Mouse (Mus musculus): Measurements from ENCODE around the gene Ncoa1.
"Not testable (repeated sequence)": the region's sequence is repeated elsewhere in the genome, so short reads cannot be mapped to it uniquely, and the experiment has no call there.

Gene Ncoa1

DNA sequence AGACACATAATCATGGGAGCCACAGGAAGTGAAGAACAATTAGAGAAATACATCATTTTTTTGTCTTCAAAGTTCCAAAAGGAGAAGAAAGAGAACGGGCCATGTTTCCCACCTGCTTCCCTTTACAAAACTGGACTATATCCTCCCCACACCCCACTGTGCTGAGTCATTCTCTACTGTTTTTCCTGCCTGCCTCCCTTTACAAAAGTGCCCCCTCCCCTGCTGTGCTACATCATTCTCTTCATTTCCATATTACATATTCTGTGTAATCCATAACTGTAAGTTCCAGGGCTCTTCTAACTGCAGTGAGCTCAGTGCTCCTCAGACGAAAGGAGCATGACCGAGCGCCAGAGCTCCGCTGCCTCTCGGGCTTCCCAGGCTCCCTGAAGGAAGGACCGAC lies 80.8 kb downstream of the Ncoa1 start:
- no peak for DNase-seq (ENCODE audit: extremely low spot score, low spot score)

DNA sequence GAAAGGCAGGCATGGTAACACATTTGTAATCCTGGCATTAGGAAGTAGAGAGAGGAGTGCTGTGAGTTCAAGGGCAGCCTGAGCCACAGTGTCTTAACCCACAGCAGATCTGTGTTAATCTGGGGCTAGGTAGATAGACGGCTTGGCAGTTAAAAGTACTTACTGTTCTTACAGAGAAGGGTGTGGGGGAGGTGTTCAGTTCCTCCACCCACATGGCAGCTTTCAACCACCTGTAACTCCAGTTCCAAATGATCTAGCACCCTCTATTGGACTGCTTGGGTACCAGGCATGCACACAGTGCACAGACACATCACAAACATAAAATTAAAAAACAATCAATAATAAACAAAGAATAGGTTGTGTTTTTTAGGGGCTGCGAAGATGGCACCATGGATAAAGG lies 84.4 kb downstream of the Ncoa1 start:
- DNase-seq (ENCODE audit: extremely low spot score, low spot score): no peak

DNA sequence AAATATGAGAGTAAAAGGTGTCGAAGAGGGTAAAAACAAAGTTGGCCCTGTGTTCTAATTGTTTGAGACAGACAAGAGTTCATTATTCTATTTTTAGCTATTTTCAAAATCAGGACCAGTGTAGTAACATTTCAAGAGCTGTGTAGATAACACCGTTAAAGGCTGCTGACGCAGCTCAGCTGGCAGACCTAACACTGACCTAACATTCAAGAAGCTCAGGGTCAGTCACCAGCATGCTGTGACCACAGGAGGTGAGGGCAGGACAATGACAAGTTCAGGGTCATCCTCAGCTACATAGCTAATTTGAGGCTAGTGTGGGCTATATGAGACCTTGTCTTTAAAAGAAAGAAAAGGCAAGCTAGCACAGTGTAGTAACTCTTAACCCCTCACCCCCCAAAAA lies 84.9 kb downstream of the Ncoa1 start:
- no peak for DNase-seq (ENCODE audit: extremely low spot score, low spot score)

DNA sequence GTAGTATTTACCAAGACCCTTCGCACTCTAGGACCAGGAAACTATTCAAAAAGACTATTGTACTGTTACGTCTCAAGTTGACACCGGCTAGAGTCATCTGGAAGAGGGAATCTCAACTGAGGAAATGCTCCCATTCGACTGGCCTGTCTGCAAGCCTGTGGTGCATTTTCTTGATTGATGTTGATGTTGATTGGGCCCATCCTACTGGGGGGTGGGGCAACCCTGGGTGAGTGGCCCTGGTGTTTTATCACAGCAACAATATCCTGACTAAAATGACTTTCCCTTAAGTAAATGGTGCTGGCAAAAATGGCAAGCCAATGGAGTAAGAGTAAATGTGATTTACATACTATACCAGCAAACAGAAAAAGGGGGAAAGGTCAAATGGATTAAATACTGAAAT lies 85.7 kb downstream of the Ncoa1 start:
- no peak for DNase-seq (ENCODE audit: extremely low spot score, low spot score)

DNA sequence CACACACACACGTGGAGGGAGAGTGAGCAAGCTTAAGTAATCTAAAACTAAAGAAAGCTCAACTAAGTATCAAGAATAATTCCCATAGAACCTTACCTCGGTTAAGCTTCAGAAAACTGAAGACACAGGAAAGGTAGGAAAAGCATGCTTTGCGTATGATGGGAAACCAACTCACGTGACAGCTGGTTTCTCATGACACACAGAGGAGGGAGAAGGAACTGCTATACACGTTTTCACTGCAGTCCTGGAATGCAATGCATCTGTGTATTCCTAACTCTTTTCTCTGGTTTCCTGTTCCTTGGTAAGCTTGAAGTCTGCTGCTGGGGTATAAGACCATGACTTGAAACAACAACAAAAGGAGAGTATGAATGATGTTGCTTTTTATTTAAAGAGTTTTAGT lies 86.3 kb downstream of the Ncoa1 start:
- DNase-seq (ENCODE audit: extremely low spot score, low spot score): no peak

DNA sequence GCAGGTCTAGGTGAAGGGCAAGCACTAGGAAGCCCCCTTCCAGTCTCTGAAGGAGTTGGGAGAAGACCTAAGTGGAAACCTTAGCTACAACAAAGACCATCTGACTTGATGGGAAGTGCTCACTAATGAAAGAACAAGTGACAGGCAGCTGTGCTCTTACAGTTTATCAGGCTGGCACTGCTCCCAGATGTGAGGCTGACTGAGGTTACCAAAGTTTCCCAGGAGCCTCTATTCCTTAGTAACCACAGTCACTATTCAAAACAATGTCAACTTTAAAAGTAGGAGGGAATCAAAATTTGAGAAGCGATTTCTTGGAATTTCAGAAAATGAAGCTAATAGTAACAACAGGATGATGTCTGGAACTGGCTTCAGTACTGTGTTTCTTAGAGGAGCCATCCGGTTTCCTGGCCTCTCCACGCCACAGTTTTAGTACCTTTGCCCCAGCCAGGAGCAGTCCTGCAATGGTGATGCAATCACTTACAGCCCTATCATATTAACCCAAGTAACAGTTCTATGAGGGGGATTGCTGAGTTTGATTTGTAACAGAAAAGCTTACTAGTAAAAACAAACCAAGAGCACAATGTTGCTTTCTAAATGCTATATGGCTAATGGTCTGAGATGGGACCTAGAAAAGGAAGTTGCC lies 90.8 kb downstream of the Ncoa1 start:
- no peak for DNase-seq (ENCODE audit: extremely low spot score, low spot score)

DNA sequence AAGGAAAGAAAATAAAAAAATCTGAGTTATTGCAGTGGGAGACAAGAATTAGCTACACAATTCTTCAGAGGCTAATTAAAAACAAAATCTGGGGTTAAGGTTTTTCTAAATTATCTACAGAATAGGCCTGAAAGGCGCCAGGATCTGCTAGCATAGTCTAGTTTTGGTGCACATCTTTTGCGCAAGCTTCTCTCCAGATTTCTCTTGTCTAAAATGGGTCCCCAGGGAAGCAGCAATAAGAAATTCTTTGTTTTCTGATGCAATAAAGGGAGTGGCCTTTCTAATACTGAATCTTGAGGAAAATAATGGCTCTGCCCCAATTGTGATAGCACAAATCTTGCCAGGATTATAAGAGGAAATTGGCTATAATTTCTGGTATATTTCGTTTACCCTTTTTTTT lies 93.9 kb downstream of the Ncoa1 start:
- DNase-seq (ENCODE audit: extremely low spot score, low spot score): no peak

DNA sequence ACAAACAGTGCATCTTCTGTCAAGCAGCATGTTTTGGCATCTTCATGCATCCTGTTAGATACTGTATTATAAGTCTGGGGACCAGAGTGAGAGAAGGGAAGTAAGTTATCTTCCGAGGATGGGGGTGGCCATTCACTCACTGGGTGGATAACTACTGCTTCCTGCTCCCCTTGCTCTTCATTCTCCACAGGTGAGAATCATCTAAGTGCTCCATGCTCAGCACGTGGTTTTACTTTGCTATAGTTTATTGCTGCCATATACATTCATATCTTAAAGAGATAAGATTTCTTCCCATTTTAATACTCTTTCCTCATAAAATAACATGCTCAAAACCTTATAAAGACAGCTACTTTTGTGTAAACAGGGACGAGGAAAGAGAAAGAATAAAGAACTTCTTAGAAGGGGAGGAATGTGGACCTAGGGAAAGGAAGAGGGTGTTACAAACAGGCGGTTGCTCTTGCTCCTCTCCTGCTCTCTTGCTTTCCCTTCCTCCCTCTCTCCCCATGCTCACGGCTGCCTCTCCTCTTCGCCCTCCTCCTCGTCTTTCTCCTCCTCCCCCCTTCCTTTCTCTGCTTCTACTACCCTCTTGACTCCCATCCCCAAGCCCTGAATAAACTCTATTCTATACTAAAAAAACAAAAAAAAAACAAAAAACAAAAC lies 97.6 kb downstream of the Ncoa1 start:
- no peak for DNase-seq (ENCODE audit: extremely low spot score, low spot score)

DNA sequence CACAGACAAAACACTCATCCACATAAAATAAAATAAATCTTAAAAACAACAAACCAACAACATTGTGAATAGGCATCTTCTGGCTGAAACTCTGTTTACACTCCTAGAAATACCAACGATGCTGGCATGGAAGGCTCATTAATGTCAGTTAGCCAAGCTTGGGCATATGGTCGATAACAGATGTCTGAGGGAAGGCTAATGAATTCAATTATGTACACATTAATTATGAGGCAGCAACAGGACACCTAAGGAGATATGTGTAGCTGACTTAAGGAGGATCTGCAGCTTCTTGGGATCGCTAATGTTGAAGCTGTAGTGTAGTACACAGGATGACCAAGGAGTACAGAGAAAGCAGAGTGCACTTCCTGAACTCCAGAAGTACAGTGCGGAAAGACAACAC lies 100.5 kb downstream of the Ncoa1 start:
- DNase-seq (ENCODE audit: extremely low spot score, low spot score): no peak

DNA sequence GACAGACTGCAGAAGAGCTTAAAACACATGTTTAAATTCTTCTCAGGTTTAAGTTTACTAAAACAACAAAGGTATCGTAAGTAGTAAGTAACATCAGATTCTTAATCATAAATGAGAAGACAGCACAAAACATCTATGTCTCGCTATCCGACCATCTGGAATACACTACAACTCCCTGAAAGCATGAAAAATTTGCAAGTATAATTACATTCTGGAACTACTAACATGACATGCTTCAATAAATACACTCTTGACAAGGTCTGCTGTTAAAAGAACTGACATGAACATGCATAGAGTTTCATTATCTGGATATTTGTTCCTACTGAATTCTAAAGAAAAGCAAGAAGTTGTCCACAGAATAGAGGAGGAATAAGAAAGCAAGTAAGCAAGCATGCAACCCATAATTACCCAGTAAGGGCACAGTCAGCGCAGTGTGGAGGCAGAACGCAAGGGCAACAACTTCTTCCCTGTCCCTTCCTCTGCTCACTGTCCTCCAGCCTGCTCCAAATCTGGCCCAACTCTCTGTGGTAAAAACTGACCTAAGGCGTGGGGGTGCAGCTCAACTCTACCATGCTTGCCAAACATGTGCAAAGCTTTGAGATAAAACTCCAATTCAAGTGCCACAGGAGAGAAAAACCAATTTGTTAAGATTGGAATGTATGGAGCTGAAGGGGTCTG lies 102.0 kb downstream of the Ncoa1 start:
- DNase-seq (ENCODE audit: extremely low spot score, low spot score): no peak

DNA sequence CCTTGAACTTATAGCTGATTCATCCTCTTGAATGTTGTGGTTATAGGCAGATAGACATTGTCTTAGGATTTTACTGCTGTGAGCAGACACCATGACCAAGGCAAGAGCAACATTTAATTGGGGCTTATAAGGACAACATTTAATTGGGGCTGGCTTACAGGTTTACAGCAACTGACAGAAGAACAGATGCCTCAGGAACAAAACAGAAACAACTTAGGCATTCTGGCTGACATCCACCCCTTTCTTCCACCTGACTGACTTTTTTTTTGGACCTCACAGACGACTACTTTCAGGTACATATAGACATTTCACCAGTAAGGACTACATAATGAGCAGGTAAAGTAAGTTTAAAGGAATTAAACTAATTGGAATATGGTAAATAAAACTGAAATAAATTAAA lies 105.6 kb downstream of the Ncoa1 start:
- no peak for DNase-seq (ENCODE audit: extremely low spot score, low spot score)

DNA sequence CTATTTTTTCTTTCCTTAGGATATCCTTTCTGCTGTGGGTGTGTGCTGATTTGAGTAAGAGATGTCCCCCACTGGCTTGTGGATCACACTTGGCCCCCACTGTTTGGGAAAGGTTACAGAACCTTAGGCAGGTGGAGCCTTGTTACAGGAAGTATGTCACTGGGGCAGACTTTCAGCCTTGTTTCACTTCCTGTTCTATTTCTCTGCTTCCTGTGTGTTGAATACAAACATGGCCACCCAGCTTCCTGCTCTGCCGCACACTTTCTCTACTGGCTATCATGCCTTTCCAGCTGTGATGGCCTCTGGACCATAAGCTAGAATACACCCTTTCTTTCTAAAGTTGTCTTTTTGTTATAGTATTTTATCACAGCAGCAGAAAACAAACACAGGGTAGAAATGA lies 111.0 kb downstream of the Ncoa1 start:
- no peak for DNase-seq (ENCODE audit: extremely low spot score, low spot score)

DNA sequence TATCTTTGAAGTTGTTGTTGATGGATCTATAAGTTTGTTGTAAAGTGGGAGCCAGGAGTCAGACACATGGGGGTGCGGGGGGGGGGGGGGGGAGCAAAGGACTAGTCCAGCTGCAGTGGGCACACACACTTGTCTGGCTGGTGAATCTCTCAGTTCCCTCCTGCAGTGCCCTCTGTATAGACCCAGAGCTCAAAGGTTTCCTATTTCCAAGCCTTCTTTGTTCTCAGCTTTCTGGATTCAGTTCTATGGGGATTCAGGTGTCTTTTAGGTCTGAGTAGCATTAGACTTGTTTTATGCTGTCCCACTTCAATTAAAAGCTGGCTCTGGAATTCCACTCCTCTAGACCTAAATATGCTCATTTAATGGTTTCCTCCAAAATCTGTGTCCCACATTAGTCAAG lies 117.5 kb downstream of the Ncoa1 start:
- DNase-seq (ENCODE audit: extremely low spot score, low spot score): no peak

DNA sequence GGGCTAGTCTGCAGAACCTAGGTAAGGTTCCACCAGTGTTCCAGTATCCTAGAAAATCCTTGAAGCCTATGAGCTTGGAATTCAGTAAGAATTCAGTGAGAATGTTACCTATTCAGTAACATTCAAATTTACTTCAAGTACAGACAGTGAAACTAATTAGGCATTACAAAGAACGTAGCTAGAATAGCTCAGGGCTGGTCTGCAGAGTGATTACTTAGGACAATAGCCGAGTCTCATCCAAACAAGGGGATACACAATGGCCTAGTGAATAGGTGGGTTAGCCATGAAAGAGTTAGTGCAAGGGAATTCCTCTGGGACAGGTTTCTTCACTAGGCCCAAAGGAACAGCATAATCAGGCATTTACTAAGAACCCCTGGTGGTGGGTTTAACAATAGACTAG lies 118.3 kb downstream of the Ncoa1 start:
- DNase-seq (ENCODE audit: extremely low spot score, low spot score): not testable (repeated sequence)

DNA sequence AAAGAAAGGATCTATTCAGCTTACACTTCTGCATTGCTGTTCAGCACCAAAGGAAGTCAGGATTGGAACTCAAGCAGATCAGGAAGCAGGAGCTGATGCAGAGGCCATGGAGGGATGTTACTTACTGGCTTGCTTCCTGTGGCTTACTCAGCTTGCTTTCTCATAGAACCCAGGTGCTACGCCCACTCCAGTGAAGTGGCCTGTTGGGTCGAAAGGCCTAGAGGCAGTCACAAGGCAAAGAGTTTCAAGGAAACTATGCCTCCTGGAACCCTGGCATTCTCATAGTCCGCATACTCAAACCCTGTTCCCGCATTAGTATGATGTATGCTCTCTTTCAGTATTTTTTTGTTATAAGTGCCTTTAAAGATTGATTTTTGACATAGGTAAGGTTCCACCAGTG lies 118.9 kb downstream of the Ncoa1 start:
- no peak for DNase-seq (ENCODE audit: extremely low spot score, low spot score)

DNA sequence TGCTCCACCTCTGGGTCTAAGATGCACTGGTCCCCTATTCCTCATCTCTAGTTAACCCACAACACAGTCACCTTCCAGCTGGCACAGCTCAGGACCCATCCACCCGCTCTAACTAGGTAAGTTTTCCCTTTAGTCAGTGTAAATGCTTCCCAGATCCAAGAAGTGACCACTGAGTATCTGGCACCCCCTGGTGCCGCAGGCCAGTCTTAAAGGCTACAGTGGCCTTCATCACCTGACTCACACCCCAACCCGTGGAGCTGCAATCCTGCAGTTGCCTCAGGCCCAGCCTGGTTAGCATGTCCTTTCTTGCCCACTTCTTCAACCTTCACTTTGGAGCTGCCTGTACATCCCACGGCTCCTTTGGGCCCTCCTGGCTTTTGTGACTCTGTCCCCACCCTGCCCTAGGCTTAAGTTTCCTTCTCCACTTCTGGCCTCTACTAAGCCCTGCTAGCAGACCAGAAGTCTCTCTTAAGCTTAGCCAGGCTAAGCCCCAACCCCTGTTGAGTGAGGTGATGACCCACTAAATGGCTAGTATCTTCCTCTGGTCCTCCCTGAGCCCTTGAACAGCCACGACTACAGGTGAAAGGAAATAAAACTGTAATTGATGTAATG lies 120.0 kb downstream of the Ncoa1 start:
- no peak for DNase-seq (ENCODE audit: extremely low spot score, low spot score)

DNA sequence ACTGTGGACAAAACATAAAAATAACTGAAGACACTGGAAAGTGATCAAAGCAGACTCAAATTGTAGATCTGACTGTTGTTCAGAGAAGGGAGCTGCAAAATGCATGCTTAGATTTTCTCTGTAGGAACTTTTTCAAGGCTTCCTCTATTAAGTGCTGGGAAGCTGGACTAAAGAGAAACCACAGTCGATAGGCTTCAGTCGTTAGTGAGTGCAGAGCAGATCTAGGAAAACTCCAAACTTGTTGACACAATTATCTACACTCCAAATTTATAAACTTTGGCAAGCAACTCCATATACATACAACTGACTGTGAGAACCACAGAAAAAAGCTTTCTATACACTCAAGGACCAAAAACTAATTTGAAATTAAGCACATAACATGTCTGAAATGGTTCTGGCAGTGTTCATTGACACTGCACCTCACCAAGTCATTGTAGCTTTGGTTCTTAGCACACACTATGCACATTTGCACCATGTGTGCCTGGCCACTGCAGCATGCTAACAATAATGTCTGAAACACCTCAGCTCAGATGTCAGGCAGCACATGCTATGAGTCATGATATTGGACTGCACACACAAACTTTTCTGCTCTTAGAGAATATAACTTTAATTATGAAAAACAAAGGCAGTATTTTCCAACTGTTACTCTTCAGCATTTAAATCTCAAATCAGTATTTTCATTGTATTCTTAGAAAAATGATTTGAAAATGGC lies 121.8 kb downstream of the Ncoa1 start:
- DNase-seq (ENCODE audit: extremely low spot score, low spot score): no peak

DNA sequence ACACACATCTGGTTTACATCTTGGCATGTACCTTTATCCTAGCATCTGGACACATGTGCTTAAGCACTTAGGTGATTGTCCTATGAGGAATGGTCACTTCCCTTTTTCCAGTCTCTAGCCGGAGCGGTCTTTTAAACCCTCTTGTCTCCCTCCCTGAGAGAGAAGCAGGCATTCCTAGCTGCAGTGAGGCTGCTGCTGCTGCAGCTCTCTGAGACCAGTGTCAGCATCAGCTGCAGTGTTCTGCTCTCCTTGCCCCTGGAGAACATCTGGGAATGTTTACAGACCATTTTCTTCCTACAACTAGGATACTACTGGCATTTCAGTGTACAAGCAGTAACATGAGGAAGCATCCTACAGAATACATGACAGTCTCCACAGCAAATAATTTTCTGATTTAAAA lies 133.8 kb downstream of the Ncoa1 start:
- DNase-seq (ENCODE audit: extremely low spot score, low spot score): no peak

DNA sequence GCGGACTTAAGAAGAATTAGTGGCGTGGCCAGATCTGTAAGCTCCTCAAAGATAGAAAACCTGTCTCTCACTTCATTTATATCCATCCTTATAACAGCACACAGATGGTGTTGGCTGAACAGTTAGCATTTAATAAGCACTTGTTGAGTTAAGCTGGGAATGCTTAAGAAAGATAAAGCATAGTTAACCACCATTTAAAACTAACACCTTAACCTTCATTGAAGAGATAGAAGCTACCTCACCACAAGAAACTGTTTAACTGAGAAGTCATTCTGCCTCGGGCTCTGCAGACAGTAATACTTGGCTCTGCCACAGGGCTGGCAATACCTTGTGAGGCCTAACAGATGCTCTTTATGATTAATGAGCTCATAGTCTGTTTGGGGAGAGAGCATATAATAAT lies 134.9 kb downstream of the Ncoa1 start:
- no peak for DNase-seq (ENCODE audit: extremely low spot score, low spot score)

DNA sequence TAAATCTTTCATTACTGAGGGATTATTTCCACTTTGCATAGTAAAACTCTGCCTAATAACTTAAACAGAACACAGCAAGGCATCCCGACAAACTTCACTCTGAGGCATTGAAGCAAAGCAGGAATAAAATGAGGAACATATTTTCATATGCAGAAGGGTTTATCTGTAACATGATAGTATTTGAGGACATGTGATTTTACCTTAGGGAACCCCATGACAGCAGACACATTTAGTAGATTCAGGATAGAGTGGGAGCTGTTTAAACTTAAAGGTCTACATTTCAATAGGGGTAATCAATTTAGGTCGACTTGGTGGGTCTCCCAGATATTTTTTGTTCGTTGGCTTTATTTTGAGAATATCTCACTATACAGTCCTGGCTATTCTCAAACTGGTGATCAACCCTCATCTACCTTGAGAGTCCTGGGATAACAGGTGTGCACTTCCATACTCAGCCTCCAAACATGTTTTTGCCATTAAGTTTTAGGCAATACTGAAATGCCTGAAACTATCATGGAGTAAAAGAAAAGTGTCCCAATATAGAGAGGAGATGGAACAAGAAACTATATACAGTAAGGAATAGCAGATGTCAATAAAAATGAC lies 136.6 kb downstream of the Ncoa1 start:
- no peak for DNase-seq (ENCODE audit: extremely low spot score, low spot score)

DNA sequence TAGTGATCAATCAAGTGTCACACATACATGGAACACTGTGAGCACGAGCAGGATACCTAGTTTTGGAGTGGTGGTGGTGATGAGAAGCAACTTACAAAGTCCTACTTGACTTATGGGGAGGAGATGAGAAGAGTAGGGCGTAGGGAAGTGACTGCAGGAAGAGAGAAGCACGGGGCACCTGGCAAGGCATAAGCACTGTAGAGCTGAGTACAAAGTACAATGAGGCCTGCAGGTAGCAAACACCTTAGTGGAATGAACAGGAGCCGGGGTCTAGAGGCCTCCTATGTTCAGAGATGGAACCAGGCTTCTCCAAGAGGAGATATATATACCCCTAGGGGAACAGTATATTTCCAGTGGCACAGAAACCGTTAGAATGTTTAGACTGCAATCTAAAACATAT lies 153.4 kb downstream of the Ncoa1 start:
- no peak for DNase-seq (ENCODE audit: extremely low spot score, low spot score)

DNA sequence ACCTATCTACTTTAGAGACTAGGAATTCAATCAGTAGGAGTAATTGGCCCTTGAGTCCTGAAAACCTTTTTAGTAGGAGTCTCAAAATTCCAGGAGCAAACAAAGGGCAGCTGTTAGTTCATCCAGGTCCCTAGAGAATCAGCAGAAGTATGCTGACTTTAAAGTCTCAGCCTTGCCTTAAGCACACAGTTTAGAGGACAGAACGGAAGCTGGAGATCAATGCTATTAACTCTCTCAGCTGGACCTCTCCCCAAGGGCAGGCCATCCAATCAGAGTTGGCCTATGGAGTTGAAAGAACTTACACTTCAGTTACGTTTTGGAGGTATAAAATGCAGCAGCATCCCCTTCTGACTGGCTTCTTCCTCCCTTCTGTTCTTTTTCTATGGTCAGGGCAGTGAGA lies 154.8 kb downstream of the Ncoa1 start:
- DNase-seq (ENCODE audit: extremely low spot score, low spot score): no peak

All from neural tube, embryonic 10.5 days (tissue).